Mouse (Mus musculus): Measurements from ENCODE around the gene Itgb4.

The Itgb4 gene

GRCm38 (mm10) chr11:115970006-115970673, 4.4 kb upstream of the Itgb4 start:
- DNase-seq (ENCODE audit: low read depth), result peak; percentile 83

- DNase-seq (ENCODE audit: low read depth), result peak; percentile 58
These were observed 3.5 kb upstream of the Itgb4 start for GRCm38 (mm10) chr11:115971016-115971415.

- no peak for DNase-seq (ENCODE audit: low read depth)
These were observed 543 bp downstream of the Itgb4 start for GRCm38 (mm10) chr11:115975083-115975420.

- DNase-seq (ENCODE audit: low read depth), result no peak
These were observed 1.0 kb downstream of the Itgb4 start for GRCm38 (mm10) chr11:115975544-115975943.

- DNase-seq (ENCODE audit: low read depth), result no peak
These were observed 8.0 kb downstream of the Itgb4 start for GRCm38 (mm10) chr11:115982472-115982871.

- no peak for DNase-seq (ENCODE audit: low read depth)
These were observed 8.8 kb downstream of the Itgb4 start for GRCm38 (mm10) chr11:115983291-115983690.

- no peak for DNase-seq (ENCODE audit: low read depth)
These were observed 15.2 kb downstream of the Itgb4 start for GRCm38 (mm10) chr11:115989686-115990085.

- DNase-seq (ENCODE audit: low read depth), result no peak
These were observed 17.6 kb downstream of the Itgb4 start for GRCm38 (mm10) chr11:115992098-115992497.

GRCm38 (mm10) chr11:115995256-115995655, 20.7 kb downstream of the Itgb4 start:
- no peak for DNase-seq (ENCODE audit: low read depth)

GRCm38 (mm10) chr11:115997047-115997446, 22.5 kb downstream of the Itgb4 start:
- DNase-seq (ENCODE audit: low read depth), result peak; percentile 63

GRCm38 (mm10) chr11:115997662-115998061, 23.2 kb downstream of the Itgb4 start:
- DNase-seq (ENCODE audit: low read depth), result no peak

- DNase-seq (ENCODE audit: low read depth), result no peak
These were observed 24.5 kb downstream of the Itgb4 start for GRCm38 (mm10) chr11:115999027-115999426.

- peak; percentile 38 for DNase-seq (ENCODE audit: low read depth)
These were observed 25.1 kb downstream of the Itgb4 start for GRCm38 (mm10) chr11:115999538-116000143.

- peak; percentile 43 for DNase-seq (ENCODE audit: low read depth)
These were observed 26.1 kb downstream of the Itgb4 start for GRCm38 (mm10) chr11:116000607-116001006.

GRCm38 (mm10) chr11:116001725-116002124, 27.2 kb downstream of the Itgb4 start:
- DNase-seq (ENCODE audit: low read depth), result no peak

- DNase-seq (ENCODE audit: low read depth), result no peak
These were observed 28.4 kb downstream of the Itgb4 start for GRCm38 (mm10) chr11:116002894-116003293.

GRCm38 (mm10) chr11:116004186-116004823, 29.8 kb downstream of the Itgb4 start:
- no peak for DNase-seq (ENCODE audit: low read depth)

- DNase-seq (ENCODE audit: low read depth), result peak; percentile 90
These were observed 30.6 kb downstream of the Itgb4 start for GRCm38 (mm10) chr11:116004840-116005700.

- DNase-seq (ENCODE audit: low read depth), result no peak
These were observed 31.4 kb downstream of the Itgb4 start for GRCm38 (mm10) chr11:116005701-116006419.

- DNase-seq (ENCODE audit: low read depth), result no peak
These were observed 32.8 kb downstream of the Itgb4 start for GRCm38 (mm10) chr11:116007095-116007850.

- DNase-seq (ENCODE audit: low read depth), result no peak
These were observed 33.9 kb downstream of the Itgb4 start for GRCm38 (mm10) chr11:116008411-116008810.
